Mouse (Mus musculus): ENCODE data around the gene Med16. TPM values are rescaled to one million over a fixed set of nuclear protein-coding genes. Genes with fewer than 3 reads are reported as not detected.

Gene Med16
- total RNA-seq (2021), result 10 to 100 TPM; 56.4 to 59.6 TPM

GRCm38 (mm10) chr10:79908167-79909091 is at the start of gene Med16:
Gene Med16, minus strand, starts transcription at chr10:79908923.
- intact Hi-C loops (cut with DNase I), result no loop called here

GRCm38 (mm10) chr10:79958140-79958816 is 49.6 kb upstream of the Med16 start:
- DNase-seq, result peak; percentile 83
- intact Hi-C loops (cut with DNase I), result no loop called here

More at GRCm38 (mm10) chr10:79908167-79909091, at the start of gene Med16:
- DNase-seq, result peak; percentile 97

- no peak for DNase-seq
- intact Hi-C loops (cut with DNase I), result no loop called here
These were observed 48.0 kb upstream of the Med16 start for GRCm38 (mm10) chr10:79956643-79957154.

DNA sequence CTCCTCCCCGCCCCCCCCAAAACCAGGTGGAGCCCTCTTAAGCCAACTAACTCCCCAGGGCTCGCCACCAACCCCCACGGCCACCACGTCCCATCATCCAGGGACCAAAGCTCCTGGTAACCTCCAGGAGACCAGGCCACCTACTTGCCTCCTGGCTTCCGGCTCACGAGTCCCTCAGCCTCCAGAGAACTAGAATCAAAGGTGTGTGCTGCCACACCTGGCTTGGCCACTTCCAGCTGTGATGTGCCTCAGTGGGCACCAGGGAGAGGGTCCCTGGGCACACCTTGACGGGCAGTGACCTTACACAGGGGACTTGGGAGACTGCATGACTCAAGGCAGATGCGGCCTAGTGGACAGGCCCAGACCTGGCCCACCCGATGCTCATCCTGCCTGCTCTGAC is 47.0 kb upstream of the Med16 start:
- intact Hi-C loops (cut with DNase I), result no loop called here
- DNase-seq, result no peak

- no peak for DNase-seq
- intact Hi-C loops (cut with DNase I), result no loop called here
These were observed 45.2 kb upstream of the Med16 start for GRCm38 (mm10) chr10:79953946-79954345.

GRCm38 (mm10) chr10:79950661-79951060 is 41.9 kb upstream of the Med16 start:
- intact Hi-C loops (cut with DNase I), result no loop called here
- no peak for DNase-seq

DNA sequence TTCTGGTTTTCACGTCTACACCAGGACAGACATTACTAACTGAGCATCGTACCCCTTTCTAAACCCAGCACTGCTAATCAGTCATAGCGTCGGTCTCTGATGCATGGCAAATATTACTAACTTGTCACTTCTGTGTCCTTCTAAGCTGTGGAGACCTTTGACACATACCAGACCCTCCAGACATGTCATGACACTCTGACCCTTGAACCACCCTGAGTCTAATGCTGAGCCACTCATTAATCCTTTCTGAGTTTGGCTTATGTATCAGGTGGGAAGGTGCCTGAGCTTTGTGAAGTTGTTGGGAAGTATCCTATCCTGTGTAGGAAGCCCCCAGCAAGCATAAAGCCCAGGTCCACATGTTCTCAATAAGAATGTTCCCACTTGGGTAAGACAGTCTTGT is 41.1 kb upstream of the Med16 start:
- no peak for DNase-seq
- intact Hi-C loops (cut with DNase I), result no loop called here

GRCm38 (mm10) chr10:79947502-79947901 is 38.8 kb upstream of the Med16 start:
- DNase-seq, result no peak
- intact Hi-C loops (cut with DNase I), result no loop called here

GRCm38 (mm10) chr10:79946752-79947322 is 38.1 kb upstream of the Med16 start:
- no peak for DNase-seq
- intact Hi-C loops (cut with DNase I), result no loop called here

- intact Hi-C loops (cut with DNase I), result no loop called here
These were observed 36.9 kb upstream of the Med16 start for GRCm38 (mm10) chr10:79945507-79946234.

GRCm38 (mm10) chr10:79943471-79943901 is 34.8 kb upstream of the Med16 start:
- intact Hi-C loops (cut with DNase I), result no loop called here
- no peak for DNase-seq

More at GRCm38 (mm10) chr10:79945507-79946234, 36.9 kb upstream of the Med16 start:
- peak; percentile 42 for DNase-seq

DNA sequence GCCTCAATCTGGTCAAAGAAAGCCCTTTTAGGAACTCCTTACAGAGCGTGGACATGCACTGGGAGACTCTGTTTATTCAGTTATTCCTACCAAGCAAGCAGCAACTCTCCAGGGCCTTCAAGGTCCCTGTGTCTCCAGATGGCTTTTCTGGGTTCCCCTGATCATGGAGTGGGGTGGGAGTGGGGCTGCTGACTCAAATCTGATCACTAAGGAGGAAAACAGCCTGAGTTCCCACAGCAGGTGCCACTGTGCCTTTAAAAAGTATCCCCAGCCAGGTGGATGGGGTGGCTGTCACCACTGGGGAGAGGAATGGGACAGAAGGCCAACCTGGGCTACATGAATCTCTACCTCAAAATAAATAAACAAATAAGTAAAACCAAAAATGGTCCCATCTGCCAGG is 34.3 kb upstream of the Med16 start:
- no peak for DNase-seq
- intact Hi-C loops (cut with DNase I), result no loop called here

- intact Hi-C loops (cut with DNase I), result no loop called here
- DNase-seq, result no peak
These were observed 32.0 kb upstream of the Med16 start for GRCm38 (mm10) chr10:79940749-79941148.

- intact Hi-C loops (cut with DNase I), result no loop called here
- no peak for DNase-seq
These were observed 29.2 kb upstream of the Med16 start for GRCm38 (mm10) chr10:79937775-79938526.

- intact Hi-C loops (cut with DNase I), result no loop called here
- DNase-seq, result peak; percentile 76
These were observed 28.3 kb upstream of the Med16 start for GRCm38 (mm10) chr10:79936911-79937441.

DNA sequence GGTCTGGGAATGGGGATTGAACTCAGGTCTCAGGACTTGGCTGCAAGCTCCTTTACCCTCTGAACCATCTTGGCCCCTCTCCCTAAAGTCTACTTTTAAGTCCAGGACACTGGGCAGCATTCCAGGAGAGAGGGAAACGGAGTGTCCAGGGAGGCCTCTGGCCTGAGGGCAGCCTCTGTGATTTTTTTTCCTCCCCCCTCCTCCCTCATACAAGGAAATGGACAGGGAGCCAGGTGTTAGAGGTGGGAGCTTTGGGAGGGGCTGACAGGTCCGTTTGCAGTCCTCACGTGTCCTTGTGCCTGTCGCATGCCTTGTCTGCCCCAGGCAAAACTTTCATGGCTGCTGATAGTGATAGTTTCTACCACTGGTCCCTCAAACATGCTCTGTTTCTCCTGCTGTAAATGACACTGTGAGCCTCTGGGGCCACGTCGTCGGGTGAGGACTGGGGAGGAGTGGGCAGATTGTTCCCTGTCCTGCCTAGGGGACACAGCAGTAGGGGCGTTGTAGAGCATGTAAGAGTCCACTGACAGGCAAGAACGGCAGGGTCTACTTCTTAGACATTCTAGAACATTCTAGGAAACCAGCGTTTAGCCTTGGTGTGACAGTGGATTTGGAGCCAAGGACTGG is 27.7 kb upstream of the Med16 start:
- no peak for DNase-seq
- intact Hi-C loops (cut with DNase I), result no loop called here

DNA sequence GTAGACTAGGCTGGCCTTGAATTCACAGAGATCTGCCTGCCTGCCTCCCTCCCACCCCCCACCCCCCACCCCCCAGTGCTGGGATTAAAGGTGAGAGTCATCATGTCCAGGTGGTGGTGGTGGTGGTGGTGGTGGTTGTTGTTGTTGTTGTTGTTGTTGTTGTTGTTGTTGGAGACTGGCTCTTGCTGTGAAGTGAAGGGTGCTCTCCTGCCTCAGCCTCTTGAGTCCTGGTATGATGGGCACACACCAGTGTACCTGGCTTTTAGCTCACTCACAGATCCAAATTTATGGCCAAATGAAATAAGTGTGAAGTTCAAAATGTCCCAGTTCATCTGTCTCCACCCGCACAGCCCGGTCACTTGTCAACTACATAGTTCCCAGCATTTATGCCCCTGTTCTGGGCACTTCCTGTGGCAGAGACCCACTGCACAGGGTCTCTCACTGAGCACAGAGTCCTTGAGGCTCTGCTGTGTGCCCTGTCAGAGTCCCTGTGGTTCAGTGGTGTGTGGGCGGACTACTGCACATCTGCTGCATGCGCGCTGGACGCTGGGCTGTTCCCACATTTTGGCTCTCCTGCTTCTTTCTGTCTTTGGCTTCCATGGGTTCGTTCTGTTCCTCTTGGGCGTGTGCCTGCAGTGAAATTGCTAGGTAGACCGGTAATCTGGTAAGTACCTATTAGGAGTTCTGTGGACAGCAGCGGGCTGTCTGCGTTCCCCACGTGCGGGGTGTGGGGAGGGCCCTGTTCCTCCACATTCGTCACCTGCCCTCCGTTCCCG is 26.3 kb upstream of the Med16 start:
- no peak for DNase-seq
- intact Hi-C loops (cut with DNase I), result no loop called here

DNA sequence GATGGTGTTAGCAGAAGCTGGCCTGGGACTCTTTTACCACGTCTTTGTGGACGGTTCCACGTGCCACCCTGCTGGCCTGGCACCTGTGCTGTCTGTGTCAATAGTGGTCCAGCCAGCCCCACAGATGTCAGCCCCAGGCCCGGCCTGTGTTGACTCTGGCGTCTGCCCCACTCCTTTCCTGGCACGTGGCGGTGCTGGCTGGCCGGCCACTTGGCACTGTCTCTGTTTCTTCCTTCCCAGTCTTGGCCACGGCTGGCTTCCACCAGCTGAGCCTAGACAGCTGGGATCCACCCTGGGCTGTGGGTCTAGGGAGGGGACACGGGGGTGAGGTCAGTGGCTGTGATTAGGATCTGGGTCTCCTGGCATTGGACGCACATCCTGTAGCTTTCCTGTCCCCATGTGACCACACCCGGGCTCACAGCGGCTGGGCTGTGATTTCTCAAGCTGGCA is 25.6 kb upstream of the Med16 start:
- DNase-seq, result peak; percentile 97
- intact Hi-C loops (cut with DNase I), result no loop called here

All from left cerebral cortex, postnatal 4 days (tissue).